Mouse (Mus musculus) large intestine, adult 2 months (tissue): ENCODE results near the gene Mrps35. TPM values are rescaled to one million over a fixed set of nuclear protein-coding genes. Genes with fewer than 3 reads are reported as not detected.

Experiments used
- DNase-seq: peaks from one replicate; pipeline ENCODE4 v3.0.0-alpha.2; 2012; ENCODE audit warnings: low read depth, low spot score
- whole genome bisulfite sequencing: fragments of 180-500 bp; shearing (Covaris S2); methylation state at CpG from one replicate; pipeline ENCODE4 v1.1.7; 2018; 5-methylcytosine and 5-hydroxymethylcytosine counted together
- polyA plus RNA-seq: library from polyadenylated mRNA; depleted of rRNA; stranded (reverse); fragments of >200 nt; gene quantifications from 2 replicates; pipeline ENCODE4 v1.2.3, GENCODE M21; 2012; rRNA removed

The Mrps35 gene
- polyA plus RNA-seq, 1 experiment, result 10.4 TPM

DNA sequence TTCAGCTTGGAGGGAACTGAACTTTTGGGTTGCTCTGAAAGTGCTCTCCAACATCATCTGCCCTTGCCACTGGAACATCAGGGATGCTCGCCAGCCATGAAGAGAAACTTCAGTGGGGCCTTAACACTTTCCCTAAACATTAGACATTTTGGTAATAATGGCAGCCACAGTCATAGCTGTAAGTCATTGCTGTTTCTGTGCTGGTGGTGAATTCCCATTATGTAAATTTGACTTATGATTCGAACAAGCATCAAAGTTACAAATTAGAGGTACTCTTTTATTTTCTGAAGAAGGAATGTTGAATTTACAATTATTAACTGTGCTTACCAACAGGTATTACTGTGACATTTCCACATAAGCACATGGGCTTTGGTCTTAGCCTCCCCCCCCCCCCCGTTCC, 75.6 kb downstream of the Mrps35 start:
- 85% methylated on average over 3 of the region's 3 CpGs for WGBS
- no peak for DNase-seq

DNA sequence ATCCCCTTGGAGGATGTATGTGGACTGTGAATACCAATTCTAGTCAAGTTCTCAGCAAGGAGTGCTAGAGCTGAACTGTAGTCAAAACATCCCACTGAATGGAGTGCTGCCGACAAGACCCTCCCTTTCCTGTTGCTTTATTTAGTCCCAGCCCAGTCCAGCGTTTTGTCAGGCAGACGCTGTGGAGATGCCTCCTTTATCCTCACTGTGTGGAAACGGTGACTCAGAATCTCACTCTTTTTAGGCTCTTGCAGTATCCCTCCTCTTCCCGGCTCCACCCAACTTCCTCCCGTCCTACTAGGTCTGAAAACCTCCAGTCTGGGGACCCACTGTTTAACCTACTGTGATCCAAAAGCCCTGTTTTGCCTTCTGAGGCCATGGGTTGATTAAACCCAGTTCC, 78.8 kb downstream of the Mrps35 start:
- DNase-seq, result no peak
- WGBS, result 41% methylated on average over 6 of the region's 6 CpGs

Other genes with a start within 250 kb of the Mrps35 start
- gene Arntl2, start 246.7 kb upstream of the Mrps35 start, polyA plus RNA-seq, result 0.48 and 2.6 TPM in 2 replicates
- gene Smco2, start 192.7 kb upstream of the Mrps35 start, polyA plus RNA-seq, result not detected in 2 replicates
- 5.0 and 7.8 TPM in 2 replicates for gene Ppfibp1, start 154.3 kb upstream of the Mrps35 start, polyA plus RNA-seq
- not detected in 2 replicates for gene 1700034J05Rik, start 88.3 kb upstream of the Mrps35 start, polyA plus RNA-seq
- 12.6 and 14.3 TPM in 2 replicates for gene Rep15, start 10.2 kb upstream of the Mrps35 start, polyA plus RNA-seq
- 0.07 and 0.16 TPM in 2 replicates for gene Mansc4, start 44.3 kb downstream of the Mrps35 start, polyA plus RNA-seq
- gene Klhl42, start 48.6 kb downstream of the Mrps35 start, polyA plus RNA-seq, result 4.6 and 8.3 TPM in 2 replicates
- gene Pthlh, start 221.4 kb downstream of the Mrps35 start, polyA plus RNA-seq, result 0.99 and 1.0 TPM in 2 replicates